Mouse (Mus musculus) cerebellum, adult 2 months (tissue): Measurements from ENCODE around the gene Ccdc116.

Experiments used
- CTCF ChIP-seq: fragments of 200-500 bp; IDR thresholded peaks from 2 replicates; pipeline ENCODE4 v1.5.1; 2011; ENCODE audit warnings: low read depth, mild to moderate bottlenecking, control low read depth, low read length, moderate library complexity, borderline replicate concordance; ENCODE audit not compliant: insufficient read depth
- POLR2A ChIP-seq: fragments of 200-500 bp; IDR thresholded peaks from 2 replicates; pipeline ENCODE4 v1.6.1; 2011; ENCODE audit warnings: low read length, control low read depth, borderline replicate concordance; ENCODE audit not compliant: insufficient read depth

DNA sequence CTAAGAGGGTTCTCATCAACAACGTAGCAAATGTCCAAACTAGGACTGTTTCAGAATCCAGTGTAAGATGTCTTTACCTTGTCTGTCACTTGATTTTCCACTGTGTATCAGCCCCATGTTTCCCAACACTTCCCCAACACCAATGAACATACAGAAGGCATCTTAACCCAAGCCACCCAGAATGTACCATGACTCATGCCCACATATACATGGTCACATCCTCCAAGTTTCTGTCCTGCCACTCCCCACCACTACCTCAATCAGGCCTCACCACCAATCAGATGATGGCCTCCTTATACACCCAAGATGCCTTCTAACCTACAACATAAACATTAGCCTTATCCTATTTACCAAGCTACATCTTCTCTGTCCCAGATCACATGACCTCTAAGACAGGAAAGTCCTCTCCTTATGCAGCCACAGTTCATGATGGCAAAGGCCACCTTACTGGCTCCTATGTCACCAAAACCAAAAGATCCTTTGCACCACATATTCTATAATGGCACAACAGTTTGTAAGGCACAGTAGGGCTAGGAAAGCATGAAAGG, 30.7 kb upstream of the Ccdc116 start:
- TF ChIP-seq POLR2A: no peak
- TF ChIP-seq CTCF: no peak
